Mouse (Mus musculus): ENCODE measurements at regions not wholly inside any gene's neighbourhood (a gene's known extent, or its start where the extent isn't known, plus 50 kb on each side); places are given as distances from the start of the nearest gene placed in this dataset.

GRCm38 (mm10) chr13:25554962-25555361, 284.7 kb upstream of the Nrsn1 start:
- H3K9me3 ChIP-seq, result no peaks in the 10 kb centered on the region
- H3K27me3 ChIP-seq, result no peaks in the 10 kb centered on the region
- no peak for ATAC-seq (ENCODE audit: low read depth)
- no peaks in the 10 kb centered on the region for H3K4me1 ChIP-seq (replicated peaks)
- no peak overlapping the region for H3K4me2 ChIP-seq
- WGBS, result 62% methylated on average over 6 of the region's 6 CpGs
- no peak overlapping the region for H3K9ac ChIP-seq
- no peak overlapping the region for H3K27ac ChIP-seq (replicated peaks)
- no peak overlapping the region for H3K4me3 ChIP-seq
- no peaks in the 10 kb centered on the region for H3K36me3 ChIP-seq

GRCm38 (mm10) chr13:25548551-25548950, 278.2 kb upstream of the Nrsn1 start:
- peaks cover 7% of the 10 kb centered on the region; the same call in 1 of the 2 replicates for H3K4me1 ChIP-seq (replicated peaks)
- H3K36me3 ChIP-seq, result no peaks in the 10 kb centered on the region
- no peak overlapping the region for H3K9ac ChIP-seq
- no peaks in the 10 kb centered on the region for H3K9me3 ChIP-seq
- 91% methylated on average over 9 of the region's 9 CpGs for WGBS
- no peak for ATAC-seq (ENCODE audit: low read depth)
- no peaks in the 10 kb centered on the region for H3K27me3 ChIP-seq
- 0 out of 2 replicates have a peak overlapping the region, but pooled peaks have one; percentile 18 for H3K27ac ChIP-seq (replicated peaks)
- no peak overlapping the region for H3K4me3 ChIP-seq
- H3K4me2 ChIP-seq, result no peak overlapping the region

GRCm38 (mm10) chr13:25547150-25548145, 277.1 kb upstream of the Nrsn1 start:
- peak overlapping the region; percentile 20 for H3K27ac ChIP-seq (replicated peaks)
- 57% methylated on average over 12 of the region's 12 CpGs for WGBS
- ATAC-seq (ENCODE audit: low read depth), result peak; percentile 75; the same call in 1 of the 2 replicates

GRCm38 (mm10) chr13:25524094-25524493, 253.8 kb upstream of the Nrsn1 start:
- 47% methylated on average over 3 of the region's 3 CpGs for WGBS
- ATAC-seq (ENCODE audit: low read depth), result no peak

More at GRCm38 (mm10) chr13:25547150-25548145, 277.1 kb upstream of the Nrsn1 start:
- Histone ChIP-seq H3K4me1 (replicated peaks) (peaks cover 7% of the 10 kb centered on the region; the same call in 1 of the 2 replicates), H3K36me3 (no peaks in the 10 kb centered on the region), H3K4me3 (no peak overlapping the region), H3K4me2 (no peak overlapping the region), H3K27me3 (no peaks in the 10 kb centered on the region), H3K9ac (no peak overlapping the region), H3K9me3 (no peaks in the 10 kb centered on the region)

GRCm38 (mm10) chr13:25507355-25507754, 237.1 kb upstream of the Nrsn1 start:
- H3K27ac ChIP-seq (replicated peaks), result no peak overlapping the region
- no peaks in the 10 kb centered on the region for H3K27me3 ChIP-seq
- H3K36me3 ChIP-seq, result no peaks in the 10 kb centered on the region
- no peak overlapping the region for H3K4me2 ChIP-seq
- ATAC-seq (ENCODE audit: low read depth), result no peak
- H3K9me3 ChIP-seq, result no peaks in the 10 kb centered on the region
- no peaks in the 10 kb centered on the region for H3K4me1 ChIP-seq (replicated peaks)
- no peak overlapping the region for H3K4me3 ChIP-seq
- no peak overlapping the region for H3K9ac ChIP-seq

More at GRCm38 (mm10) chr13:25524094-25524493, 253.8 kb upstream of the Nrsn1 start:
- H3K27ac ChIP-seq (replicated peaks), result no peak overlapping the region
- H3K9ac ChIP-seq, result no peak overlapping the region
- H3K4me2 ChIP-seq, result no peak overlapping the region
- no peak overlapping the region for H3K4me3 ChIP-seq
- no peaks in the 10 kb centered on the region for H3K9me3 ChIP-seq
- H3K36me3 ChIP-seq, result no peaks in the 10 kb centered on the region
- H3K4me1 ChIP-seq (replicated peaks), result no peaks in the 10 kb centered on the region
- no peaks in the 10 kb centered on the region for H3K27me3 ChIP-seq

GRCm38 (mm10) chr13:25494492-25495034, 224.3 kb upstream of the Nrsn1 start:
- no peaks in the 10 kb centered on the region; the same call in 1 of the 2 replicates for H3K4me1 ChIP-seq (replicated peaks)
- ATAC-seq (ENCODE audit: low read depth), result no peak
- no peaks in the 10 kb centered on the region for H3K27me3 ChIP-seq
- 50% methylated on average over 7 of the region's 7 CpGs for WGBS
- H3K4me2 ChIP-seq, result no peak overlapping the region
- H3K27ac ChIP-seq (replicated peaks), result 0 out of 2 replicates have a peak overlapping the region, but pooled peaks have one; percentile 23
- no peak overlapping the region for H3K9ac ChIP-seq
- no peaks in the 10 kb centered on the region for H3K9me3 ChIP-seq
- no peaks in the 10 kb centered on the region for H3K36me3 ChIP-seq
- H3K4me3 ChIP-seq, result no peak overlapping the region

- Histone ChIP-seq H3K9ac (no peak overlapping the region), H3K4me3 (no peak overlapping the region), H3K4me2 (no peak overlapping the region), H3K9me3 (no peaks in the 10 kb centered on the region), H3K36me3 (no peaks in the 10 kb centered on the region), H3K27ac (replicated peaks) (no peak overlapping the region), H3K4me1 (replicated peaks) (no peaks in the 10 kb centered on the region; the same call in 1 of the 2 replicates), H3K27me3 (no peaks in the 10 kb centered on the region)
- WGBS, result 49% methylated on average over 4 of the region's 4 CpGs
- no peak for ATAC-seq (ENCODE audit: low read depth)
These were observed 219.7 kb upstream of the Nrsn1 start for GRCm38 (mm10) chr13:25490036-25490435.

DNA sequence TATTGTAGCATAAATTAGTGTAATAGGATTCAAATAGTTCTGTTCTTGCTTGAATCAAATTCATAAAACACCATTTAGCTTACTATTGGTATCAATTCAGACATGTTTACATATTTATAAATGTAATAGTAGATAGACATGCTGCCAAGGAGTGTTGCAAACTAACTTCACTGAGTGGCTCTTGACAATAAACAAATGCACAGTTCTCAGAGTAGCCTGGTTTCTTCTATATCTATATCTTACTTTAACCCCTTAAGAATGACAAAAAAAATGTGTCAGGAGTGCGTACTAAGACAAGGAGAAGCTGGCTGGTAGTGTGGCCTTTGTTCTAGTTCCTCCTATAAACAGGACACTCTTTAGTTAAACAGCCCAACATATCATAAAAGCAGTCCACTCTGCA, 213.0 kb upstream of the Nrsn1 start:
- H3K4me2 ChIP-seq, result no peak overlapping the region

DNA sequence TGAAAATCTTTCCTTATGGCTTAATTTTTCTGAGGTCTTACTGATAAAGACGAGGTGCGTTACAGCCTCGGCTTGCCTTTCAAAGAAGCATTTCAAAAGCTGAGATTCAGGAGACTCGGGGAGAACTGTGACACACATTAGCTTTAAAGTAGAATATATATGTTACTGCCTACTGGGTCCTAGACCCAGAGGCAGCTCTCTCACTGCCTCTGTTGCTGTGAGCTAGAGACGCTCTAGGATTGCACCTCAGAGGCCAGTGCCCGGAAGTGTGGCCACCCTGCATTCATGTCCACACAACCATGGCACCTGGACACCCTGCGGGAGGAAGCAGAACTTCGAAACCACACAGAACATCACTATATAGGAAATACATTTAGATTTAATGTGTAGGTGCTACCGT, 181.6 kb upstream of the Nrsn1 start:
- Histone ChIP-seq H3K4me3 (no peak overlapping the region), H3K36me3 (no peaks in the 10 kb centered on the region), H3K27ac (replicated peaks) (peak overlapping the region; percentile 86), H3K27me3 (no peaks in the 10 kb centered on the region), H3K4me1 (replicated peaks) (peaks cover 20% of the 10 kb centered on the region), H3K4me2 (peak overlapping the region; percentile 34), H3K9ac (peak overlapping the region; percentile 63), H3K9me3 (no peaks in the 10 kb centered on the region)
- no peak for ATAC-seq (ENCODE audit: low read depth)
- 59% methylated on average over 9 of the region's 9 CpGs for WGBS

More for the DNA sequence above, 213.0 kb upstream of the Nrsn1 start:
- no peak for ATAC-seq (ENCODE audit: low read depth)
- no peaks in the 10 kb centered on the region for H3K9me3 ChIP-seq
- no peaks in the 10 kb centered on the region for H3K27me3 ChIP-seq
- no peaks in the 10 kb centered on the region for H3K4me1 ChIP-seq (replicated peaks)
- 91% methylated on average over 1 of the region's 1 CpGs for WGBS
- H3K27ac ChIP-seq (replicated peaks), result no peak overlapping the region
- H3K4me3 ChIP-seq, result no peak overlapping the region
- H3K36me3 ChIP-seq, result no peaks in the 10 kb centered on the region
- H3K9ac ChIP-seq, result no peak overlapping the region

GRCm38 (mm10) chr13:25451357-25451861, 181.1 kb upstream of the Nrsn1 start:
- ATAC-seq (ENCODE audit: low read depth), result peak; percentile 71; the same call in 1 of the 2 replicates
- Histone ChIP-seq H3K27me3 (no peaks in the 10 kb centered on the region), H3K4me1 (replicated peaks) (peaks cover 20% of the 10 kb centered on the region), H3K9ac (peak overlapping the region; percentile 63), H3K36me3 (no peaks in the 10 kb centered on the region), H3K27ac (replicated peaks) (peak overlapping the region; percentile 86), H3K9me3 (no peaks in the 10 kb centered on the region), H3K4me2 (peak overlapping the region; percentile 34), H3K4me3 (no peak overlapping the region)
- WGBS, result 10% methylated on average over 13 of the region's 13 CpGs

DNA sequence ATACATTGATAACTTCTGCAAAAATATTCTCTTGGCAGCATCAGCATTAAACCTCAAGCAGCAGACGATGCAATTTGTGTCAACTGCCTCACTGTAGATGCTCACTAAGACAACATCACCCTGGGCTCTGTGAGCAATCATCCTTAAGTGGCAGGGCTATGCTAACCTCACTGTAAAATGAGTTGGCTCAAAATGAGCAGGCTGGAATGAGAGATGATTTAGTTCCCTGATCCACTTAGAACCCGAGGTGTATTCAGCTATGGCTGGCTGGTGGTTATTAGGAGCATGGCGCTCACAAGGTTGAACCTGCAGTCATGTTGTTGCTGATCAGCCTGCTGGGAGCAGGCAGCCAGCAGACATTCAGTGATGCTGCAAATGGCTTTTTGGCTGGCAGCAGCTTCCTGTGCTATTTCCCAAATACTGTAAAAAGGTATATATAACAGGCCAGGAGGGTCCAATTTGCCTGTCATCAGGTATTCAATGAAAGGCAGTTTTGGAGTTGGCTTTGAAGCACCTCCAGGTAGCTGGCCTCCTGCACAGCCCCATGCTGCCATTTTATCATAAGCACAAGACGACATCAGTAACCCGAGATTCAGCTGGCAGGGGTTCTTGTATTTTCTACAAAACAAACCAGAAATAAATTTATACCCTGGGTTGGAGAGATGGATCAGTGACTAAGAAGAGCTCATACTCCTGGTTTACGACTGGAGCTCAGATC, 159.6 kb upstream of the Nrsn1 start:
- Histone ChIP-seq H3K36me3 (no peaks in the 10 kb centered on the region), H3K27ac (replicated peaks) (peak overlapping the region; percentile 42; the same call in 1 of the 2 replicates), H3K4me2 (no peak overlapping the region), H3K9me3 (no peaks in the 10 kb centered on the region), H3K4me1 (replicated peaks) (peaks cover 6% of the 10 kb centered on the region; the same call in 1 of the 2 replicates), H3K9ac (no peak overlapping the region), H3K4me3 (no peak overlapping the region), H3K27me3 (no peaks in the 10 kb centered on the region)
- ATAC-seq (ENCODE audit: low read depth), result peak; percentile 36
- 66% methylated on average over 6 of the region's 6 CpGs for WGBS

All from neural tube, embryonic 13.5 days (tissue).